Mouse (Mus musculus): ENCODE measurements around the gene Fntb.

- TF ChIP-seq CTCF (conservative IDR thresholded peaks at IDR 0.05; ENCODE audit: insufficient read depth, insufficient read length, low read depth, low read length) (no peak), POLR2A (IDR thresholded peaks at IDR 0.05; ENCODE audit: low read depth, low read length) (no peak)
Measured at GRCm38 (mm10) chr12:76892910-76893695, 127.7 kb downstream of the Fntb start.
